8 mouse cellular contexts compared by ENCODE assay signal in genomic region chr7:67444523-67444942, GRCm38 (mm10).
A peak's percentile ranks its signal among the peaks of the same experiment; 100 is the strongest.
DNase-seq lines count a peak whose midpoint lies in the region; ATAC-seq lines count a peak whose summit lies in the region.

No protein-coding gene starts in this region.

- H3K36me3 ChIP-seq in lung, embryonic 15.5 days, result no peaks in the 10 kb centered on the region
- H3K36me3 ChIP-seq in forebrain, embryonic 13.5 days (ENCODE audit: poor library complexity, severe bottlenecking), result no peaks in the 10 kb centered on the region
- H3K36me3 ChIP-seq in limb, embryonic 12.5 days, result no peaks in the 10 kb centered on the region
- H3K36me3 ChIP-seq in stomach, embryonic 15.5 days, result no peaks in the 10 kb centered on the region

- no peak overlapping the region for H3K9ac ChIP-seq in lung, embryonic 15.5 days
- H3K9ac ChIP-seq in forebrain, embryonic 13.5 days, result no peak overlapping the region
- 0 out of 2 replicates have a peak overlapping the region, but pooled peaks have one; percentile 4 for H3K9ac ChIP-seq in limb, embryonic 12.5 days (replicated peaks)
- no peak overlapping the region for H3K9ac ChIP-seq in stomach, embryonic 15.5 days

- WGBS in lung, embryonic 15.5 days, result 66% methylated on average over 3 of the region's 3 CpGs
- 57% methylated on average over 3 of the region's 3 CpGs for WGBS in forebrain, embryonic 13.5 days
- 61% methylated on average over 3 of the region's 3 CpGs for WGBS in limb, embryonic 12.5 days
- WGBS in stomach, embryonic 15.5 days, result 64% methylated on average over 3 of the region's 3 CpGs

- DNase-seq in lung, postnatal 14 days, result no peak
- DNase-seq in cerebellum, postnatal 14 days, result no peak
- DNase-seq in adrenal gland, postnatal 10 days, result no peak
- no peak for DNase-seq in ovary, postnatal 36 days (ENCODE audit: low spot score)

- no peaks in the 10 kb centered on the region for H3K27me3 ChIP-seq in lung, embryonic 15.5 days
- no peaks in the 10 kb centered on the region for H3K27me3 ChIP-seq in forebrain, embryonic 13.5 days
- no peaks in the 10 kb centered on the region for H3K27me3 ChIP-seq in limb, embryonic 12.5 days
- H3K27me3 ChIP-seq in stomach, embryonic 15.5 days (replicated peaks), result no peaks in the 10 kb centered on the region

- ATAC-seq in lung, embryonic 15.5 days (ENCODE audit: borderline replicate concordance, extremely low read depth, low FRiP score, low TSS enrichment), result 0 out of 2 replicates have a peak, but pooled peaks have one; percentile 9
- peak; percentile 39 for ATAC-seq in forebrain, embryonic 13.5 days
- ATAC-seq in limb, embryonic 12.5 days (ENCODE audit: insufficient number of reproducible peaks, insufficient read depth, low FRiP score, low TSS enrichment, low read depth), result peak; percentile 42; the same call in 1 of the 2 replicates
- ATAC-seq in stomach, embryonic 15.5 days (ENCODE audit: insufficient read depth, low FRiP score, low read depth), result 0 out of 2 replicates have a peak, but pooled peaks have one; percentile 13

- no peak overlapping the region for H3K4me3 ChIP-seq in lung, embryonic 15.5 days
- no peak overlapping the region for H3K4me3 ChIP-seq in forebrain, embryonic 13.5 days
- no peak overlapping the region for H3K4me3 ChIP-seq in limb, embryonic 12.5 days (replicated peaks)
- H3K4me3 ChIP-seq in stomach, embryonic 15.5 days (replicated peaks), result no peak overlapping the region

- peaks cover 39% of the 10 kb centered on the region for H3K4me1 ChIP-seq in lung, embryonic 15.5 days
- peaks cover 43% of the 10 kb centered on the region for H3K4me1 ChIP-seq in forebrain, embryonic 13.5 days
- peaks cover 46% of the 10 kb centered on the region for H3K4me1 ChIP-seq in limb, embryonic 12.5 days (replicated peaks)
- H3K4me1 ChIP-seq in stomach, embryonic 15.5 days, result peaks cover 35% of the 10 kb centered on the region

- H3K9me3 ChIP-seq in lung, embryonic 15.5 days, result no peaks in the 10 kb centered on the region
- no peaks in the 10 kb centered on the region for H3K9me3 ChIP-seq in forebrain, embryonic 13.5 days (replicated peaks)
- 0 out of 2 replicates have a peak, but pooled peaks cover 3% of the 10 kb centered on the region for H3K9me3 ChIP-seq in limb, embryonic 12.5 days
- H3K9me3 ChIP-seq in stomach, embryonic 15.5 days, result no peaks in the 10 kb centered on the region

- H3K4me2 ChIP-seq in lung, embryonic 15.5 days, result no peak overlapping the region
- H3K4me2 ChIP-seq in forebrain, embryonic 13.5 days, result no peak overlapping the region
- H3K4me2 ChIP-seq in limb, embryonic 12.5 days, result no peak overlapping the region
- H3K4me2 ChIP-seq in stomach, embryonic 15.5 days, result no peak overlapping the region

- no peak overlapping the region for H3K27ac ChIP-seq in lung, embryonic 15.5 days
- peak overlapping the region; percentile 12; the same call in 1 of the 2 replicates for H3K27ac ChIP-seq in forebrain, embryonic 13.5 days
- H3K27ac ChIP-seq in limb, embryonic 12.5 days, result no peak overlapping the region
- 0 out of 2 replicates have a peak overlapping the region, but pooled peaks have one; percentile 77 for H3K27ac ChIP-seq in stomach, embryonic 15.5 days

Comparison
In these comparisons a context has a peak if more than half of its experiments do, and no peak if none do; other contexts are left out.
1. H3K27ac ChIP-seq: peak in forebrain, embryonic 13.5 days (single experiment) and stomach, embryonic 15.5 days (single experiment); none in lung, embryonic 15.5 days (single experiment) and limb, embryonic 12.5 days (single experiment).
2. Peak in every context shown above with its lines, with median percentiles within 50 percentile points of each other: ATAC-seq.